Mouse (Mus musculus) cerebellum, adult 2 months (tissue): ENCODE measurements at regions not wholly inside any gene's neighbourhood (a gene's known extent, or its start where the extent isn't known, plus 50 kb on each side); places are given as distances from the start of the nearest gene placed in this dataset.

Experiments used
- DNase-seq, 2 experiments: peaks; one replicate each; pipeline ENCODE4 v3.0.0; 2021
- H3K27ac ChIP-seq: fragments of 200-500 bp; 2 replicates; pipeline ENCODE4 v1.5.1; 2012; ENCODE audit warnings: low read length, control low read depth, inconsistent platforms; ENCODE audit not compliant: insufficient read depth
- H3K27me3 ChIP-seq: fragments of 200-500 bp; 2 replicates; pipeline ENCODE4 v1.6.1; 2012; ENCODE audit warnings: inconsistent platforms, mild to moderate bottlenecking, low read length, moderate library complexity; ENCODE audit not compliant: control insufficient read depth, insufficient read depth
- H3K4me1 ChIP-seq: fragments of 200-500 bp; 2 replicates; pipeline ENCODE4 v1.6.1; 2011; ENCODE audit warnings: low read length; ENCODE audit not compliant: control insufficient read depth, insufficient read depth
- H3K4me3 ChIP-seq: fragments of 200-500 bp; replicated peaks from 2 replicates; pipeline ENCODE3; 2011; ENCODE audit warnings: mild to moderate bottlenecking, low read depth, low read length, control low read depth; ENCODE audit not compliant: insufficient read depth
- CTCF ChIP-seq: fragments of 200-500 bp; IDR thresholded peaks from 2 replicates; pipeline ENCODE4 v1.5.1; 2011; ENCODE audit warnings: low read depth, mild to moderate bottlenecking, control low read depth, low read length, moderate library complexity, borderline replicate concordance; ENCODE audit not compliant: insufficient read depth
- POLR2A ChIP-seq: fragments of 200-500 bp; IDR thresholded peaks from 2 replicates; pipeline ENCODE4 v1.6.1; 2011; ENCODE audit warnings: low read length, control low read depth, borderline replicate concordance; ENCODE audit not compliant: insufficient read depth
- WGBS: fragments of 180-500 bp; shearing (Covaris S2); methylation state at CpG from one replicate; pipeline ENCODE4 v1.1.7; 2018; 5-methylcytosine and 5-hydroxymethylcytosine counted together

GRCm38 (mm10) chr13:106691787-106692571, 244.8 kb downstream of the Ipo11 start:
- TF ChIP-seq POLR2A (no peak), CTCF (no peak)
- no peak overlapping the region for H3K4me3 ChIP-seq

GRCm38 (mm10) chr13:106690125-106690524, 246.6 kb downstream of the Ipo11 start:
- TF ChIP-seq CTCF (no peak), POLR2A (no peak)
- 40% methylated on average over 3 of the region's 3 CpGs for WGBS
- Histone ChIP-seq H3K4me3 (no peak overlapping the region), H3K27me3 (no peaks in the 10 kb centered on the region), H3K27ac (no peak overlapping the region), H3K4me1 (no peaks in the 10 kb centered on the region)
- no peak for DNase-seq

More at GRCm38 (mm10) chr13:106691787-106692571, 244.8 kb downstream of the Ipo11 start:
- no peak for DNase-seq
- Histone ChIP-seq H3K4me1 (no peaks in the 10 kb centered on the region), H3K27me3 (no peaks in the 10 kb centered on the region), H3K27ac (no peak overlapping the region)
- 77% methylated on average over 10 of the region's 10 CpGs for WGBS

- Histone ChIP-seq H3K4me1 (no peaks in the 10 kb centered on the region), H3K4me3 (no peak overlapping the region), H3K27ac (no peak overlapping the region), H3K27me3 (no peaks in the 10 kb centered on the region)
- WGBS = 10% methylated on average over 2 of the region's 2 CpGs
- DNase-seq = no peak
- TF ChIP-seq CTCF (no peak), POLR2A (no peak)
Observed at GRCm38 (mm10) chr13:106689618-106690017, 247.1 kb downstream of the Ipo11 start.

- 86% methylated on average over 8 of the region's 8 CpGs for WGBS
Observed at GRCm38 (mm10) chr13:106689051-106689450, 247.7 kb downstream of the Ipo11 start.

GRCm38 (mm10) chr13:106669665-106670064, 267.1 kb downstream of the Ipo11 start:
- H3K4me1 ChIP-seq = no peaks in the 10 kb centered on the region
- no peaks in the 10 kb centered on the region for H3K27me3 ChIP-seq
- WGBS = 84% methylated on average over 5 of the region's 5 CpGs
- H3K4me3 ChIP-seq = no peak overlapping the region
- no peak overlapping the region for H3K27ac ChIP-seq
- DNase-seq = no peak
- TF ChIP-seq CTCF (no peak), POLR2A (no peak)

More at GRCm38 (mm10) chr13:106689051-106689450, 247.7 kb downstream of the Ipo11 start:
- Histone ChIP-seq H3K27me3 (no peaks in the 10 kb centered on the region), H3K4me3 (no peak overlapping the region), H3K27ac (no peak overlapping the region), H3K4me1 (no peaks in the 10 kb centered on the region)
- TF ChIP-seq POLR2A (no peak), CTCF (no peak)
- no peak for DNase-seq

GRCm38 (mm10) chr13:106662195-106662594, 274.6 kb downstream of the Ipo11 start:
- H3K4me3 ChIP-seq = no peak overlapping the region
- WGBS = 80% methylated on average over 1 of the region's 1 CpGs
- no peak for TF ChIP-seq CTCF
- no peak for TF ChIP-seq POLR2A
- H3K27me3 ChIP-seq = no peaks in the 10 kb centered on the region
- no peak overlapping the region for H3K27ac ChIP-seq
- H3K4me1 ChIP-seq = no peaks in the 10 kb centered on the region
- no peak for DNase-seq

- TF ChIP-seq CTCF (no peak), POLR2A (no peak)
- Histone ChIP-seq H3K4me3 (no peak overlapping the region), H3K4me1 (no peaks in the 10 kb centered on the region), H3K27me3 (no peaks in the 10 kb centered on the region), H3K27ac (no peak overlapping the region)
- no peak for DNase-seq
Observed at GRCm38 (mm10) chr13:106649363-106649762, 287.4 kb downstream of the Ipo11 start.

- DNase-seq = no peak
- TF ChIP-seq POLR2A (no peak), CTCF (no peak)
Observed at GRCm38 (mm10) chr13:106643302-106643975, 293.3 kb downstream of the Ipo11 start.

More at GRCm38 (mm10) chr13:106643302-106643975, 293.3 kb downstream of the Ipo11 start:
- Histone ChIP-seq H3K4me3 (no peak overlapping the region), H3K4me1 (no peaks in the 10 kb centered on the region), H3K27me3 (no peaks in the 10 kb centered on the region), H3K27ac (no peak overlapping the region)
- 68% methylated on average over 5 of the region's 5 CpGs for WGBS
